Mouse (Mus musculus) forebrain, postnatal 0 days (tissue): ENCODE data around the gene Rab30. TPM values are rescaled to one million over a fixed set of nuclear protein-coding genes. Genes with fewer than 3 reads are reported as not detected.

ENCODE experiments used
- ATAC-seq: fragments of 200-750 bp; cut with Nextera tagmentation; 2 replicates; pipeline ENCODE4 v1.8.0; 2017; ENCODE audit warnings: mild to moderate bottlenecking, moderate library complexity
- DNase-seq: peaks from one replicate; pipeline ENCODE4 v3.0.0-alpha.2; 2015
- H3K27ac ChIP-seq: fragments of 300-500 bp; sonication (generic); 2 replicates; pipeline ENCODE4 v1.5.1; 2014; ENCODE audit warnings: low read depth, mild to moderate bottlenecking, antibody characterized with exemption, low read length, moderate library complexity, mixed read lengths
- H3K27me3 ChIP-seq: fragments of 300-500 bp; sonication (generic); 2 replicates; pipeline ENCODE4 v1.6.1; 2014; ENCODE audit warnings: mild to moderate bottlenecking, low read length, mixed read lengths; ENCODE audit not compliant: insufficient read depth
- H3K36me3 ChIP-seq: fragments of 300-500 bp; sonication (generic); 2 replicates; pipeline ENCODE4 v1.6.1; 2014; ENCODE audit warnings: mild to moderate bottlenecking, moderate library complexity; ENCODE audit not compliant: insufficient read depth
- H3K4me1 ChIP-seq: fragments of 300-500 bp; sonication (generic); 2 replicates; pipeline ENCODE4 v1.6.1; 2014; ENCODE audit warnings: antibody characterized with exemption; ENCODE audit not compliant: insufficient read depth
- H3K4me2 ChIP-seq: fragments of 300-500 bp; sonication (generic); 2 replicates; pipeline ENCODE4 v1.6.1; 2014; ENCODE audit warnings: low read depth, mild to moderate bottlenecking, moderate library complexity
- H3K4me3 ChIP-seq: fragments of 300-500 bp; sonication (generic); 2 replicates; pipeline ENCODE4 v1.5.1; 2014; ENCODE audit warnings: low read depth, low read length, mixed read lengths
- H3K9ac ChIP-seq: fragments of 300-500 bp; sonication (generic); 2 replicates; pipeline ENCODE4 v1.6.1; 2014; ENCODE audit warnings: mild to moderate bottlenecking
- H3K9me3 ChIP-seq: fragments of 300-500 bp; sonication (generic); 2 replicates; pipeline ENCODE4 v1.6.1; 2016; ENCODE audit warnings: low read length
- CTCF ChIP-seq: sonication (generic); IDR thresholded peaks from 2 replicates; pipeline ENCODE4 v1.5.1; 2016; ENCODE audit warnings: antibody characterized with exemption, control low read depth, low read depth
- WGBS: fragments of 180-500 bp; shearing (Covaris S2); extraction: QIAGEN DNeasy Blood & Tissue Kit; methylation state at CpG from one replicate; pipeline ENCODE4 v1.1.7; 2014; 5-methylcytosine and 5-hydroxymethylcytosine counted together
- polyA plus RNA-seq: library from polyadenylated mRNA; unstranded; fragments of >200 nt; fragmentation: Nextera tagmentation; extraction: Ambion mirVana; gene quantifications from 2 replicates; pipeline ENCODE4 v1.2.1, GENCODE M21; 2015
- total RNA-seq: library from RNA; depleted of rRNA; stranded (reverse); fragments of >200 nt; gene quantifications from 2 replicates; pipeline ENCODE4 v1.2.3, GENCODE M21; 2014

Rab30 gene
- total and polyA plus RNA-seq, 2 experiments from 2014 or later = 14.7 to 36.1 TPM

- TF ChIP-seq CTCF = peak; percentile 99
- WGBS = 2% methylated on average over 53 of the region's 53 CpGs
- ATAC-seq = peak; percentile 88
- H3K4me3 ChIP-seq = peak within 1 kb of the TSS; percentile 58
- H3K4me1 ChIP-seq = peaks cover 9% of the 10 kb centered on the region
- H3K27ac ChIP-seq = peak within 1 kb of the TSS; percentile 98
- H3K9ac ChIP-seq = peak within 1 kb of the TSS; percentile 77
- no peaks in the 10 kb centered on the region for H3K36me3 ChIP-seq
- peak within 1 kb of the TSS; percentile 64 for H3K4me2 ChIP-seq
- peak; percentile 97 for DNase-seq
- no peaks in the 10 kb centered on the region for H3K27me3 ChIP-seq
- no peaks in the 10 kb centered on the region for H3K9me3 ChIP-seq
Observed at GRCm38 (mm10) chr7:92874116-92874675, 132.8 kb downstream of the Rab30 start, which contains the start of the genes Ddias and Prcp. Gene Ddias (minus strand): TSS chr7:92874247. Gene Prcp (plus strand): TSS chr7:92874470.

GRCm38 (mm10) chr7:92874761-92875408, 133.5 kb downstream of the Rab30 start:
- ATAC-seq = peak; percentile 85
- Histone ChIP-seq H3K9ac (peak overlapping the region; percentile 77), H3K9me3 (no peaks in the 10 kb centered on the region), H3K36me3 (no peaks in the 10 kb centered on the region), H3K4me3 (peak overlapping the region; percentile 58), H3K27ac (peak overlapping the region; percentile 98), H3K4me2 (peak overlapping the region; percentile 64), H3K27me3 (no peaks in the 10 kb centered on the region), H3K4me1 (peaks cover 9% of the 10 kb centered on the region)
- under 1% methylated on average over 28 of the region's 29 CpGs for WGBS
- no peak for TF ChIP-seq CTCF
- peak; percentile 90 for DNase-seq

DNA sequence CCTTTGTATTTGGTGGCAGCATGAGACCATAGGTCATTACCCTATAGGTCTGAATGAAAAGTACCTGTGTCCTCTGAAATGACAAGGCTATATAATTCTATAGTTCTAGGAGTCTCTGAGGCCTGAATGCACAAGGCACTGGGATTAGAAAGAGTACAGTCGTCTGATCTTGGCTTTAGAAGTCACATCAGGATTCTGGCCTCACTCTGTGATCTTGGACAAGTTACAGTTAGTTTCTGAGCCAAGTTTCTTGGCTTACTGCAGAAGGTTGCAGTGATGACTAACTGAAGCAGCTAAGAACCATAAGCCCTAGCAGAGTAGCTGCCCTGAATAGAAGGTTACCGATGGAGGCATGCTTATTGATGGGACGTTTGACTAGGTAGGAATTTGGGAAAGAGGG, 134.7 kb downstream of the Rab30 start:
- H3K36me3 ChIP-seq = no peaks in the 10 kb centered on the region
- H3K9me3 ChIP-seq = no peaks in the 10 kb centered on the region
- WGBS = 37% methylated on average over 3 of the region's 3 CpGs
- no peak for TF ChIP-seq CTCF
- H3K27ac ChIP-seq = no peak overlapping the region
- peak overlapping the region; percentile 64 for H3K4me2 ChIP-seq
- ATAC-seq (no peak), DNase-seq (peak; percentile 27)
- H3K4me3 ChIP-seq = no peak overlapping the region
- peaks cover 9% of the 10 kb centered on the region for H3K4me1 ChIP-seq
- no peak overlapping the region for H3K9ac ChIP-seq
- H3K27me3 ChIP-seq = no peaks in the 10 kb centered on the region

DNA sequence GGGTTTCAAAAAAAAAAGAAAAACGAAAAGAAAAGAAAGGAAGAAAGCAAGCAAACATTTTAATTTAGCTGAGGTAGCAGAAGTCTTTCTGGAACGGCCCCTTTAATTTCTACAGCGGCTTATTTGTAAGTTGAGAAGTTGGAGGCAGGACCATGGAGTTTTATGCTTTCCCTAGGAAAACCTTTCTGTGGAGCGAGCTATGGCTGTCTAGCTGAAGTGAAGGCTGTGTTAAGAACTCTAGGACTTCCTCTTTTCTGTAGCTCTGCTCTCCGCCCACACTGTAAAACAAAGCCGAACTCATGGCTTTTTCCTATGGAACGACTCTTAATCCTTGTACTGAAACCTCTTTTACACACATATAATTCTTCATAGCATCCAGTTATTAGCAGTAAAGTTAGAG, 135.1 kb downstream of the Rab30 start:
- H3K4me2 ChIP-seq = 0 out of 2 replicates have a peak overlapping the region, but pooled peaks have one; percentile 64
- H3K9me3 ChIP-seq = no peaks in the 10 kb centered on the region
- ATAC-seq (no peak), DNase-seq (no peak)
- no peak overlapping the region for H3K9ac ChIP-seq
- peaks cover 9% of the 10 kb centered on the region for H3K4me1 ChIP-seq
- H3K4me3 ChIP-seq = no peak overlapping the region
- TF ChIP-seq CTCF = no peak
- no peaks in the 10 kb centered on the region for H3K36me3 ChIP-seq
- no peaks in the 10 kb centered on the region for H3K27me3 ChIP-seq
- WGBS = 47% methylated on average over 7 of the region's 7 CpGs
- no peak overlapping the region for H3K27ac ChIP-seq

- no peaks in the 10 kb centered on the region for H3K9me3 ChIP-seq
- no peak for TF ChIP-seq CTCF
- no peak for DNase-seq
- H3K9ac ChIP-seq = no peak overlapping the region
- H3K36me3 ChIP-seq = no peaks in the 10 kb centered on the region
- peaks cover 9% of the 10 kb centered on the region for H3K4me1 ChIP-seq
- H3K27ac ChIP-seq = no peak overlapping the region
- no peak overlapping the region for H3K4me3 ChIP-seq
- 87% methylated on average over 7 of the region's 7 CpGs for WGBS
- H3K27me3 ChIP-seq = no peaks in the 10 kb centered on the region
- no peak overlapping the region for H3K4me2 ChIP-seq
- no peak for ATAC-seq
Observed at GRCm38 (mm10) chr7:92878575-92879285, 137.3 kb downstream of the Rab30 start.

GRCm38 (mm10) chr7:92883850-92884716, 142.7 kb downstream of the Rab30 start:
- no peak for TF ChIP-seq CTCF
- WGBS = 81% methylated on average over 9 of the region's 9 CpGs
- DNase-seq (no peak), ATAC-seq (no peak)
- Histone ChIP-seq H3K9me3 (no peaks in the 10 kb centered on the region), H3K27ac (no peak overlapping the region), H3K4me1 (no peaks in the 10 kb centered on the region), H3K4me3 (no peak overlapping the region), H3K36me3 (no peaks in the 10 kb centered on the region), H3K9ac (no peak overlapping the region), H3K4me2 (no peak overlapping the region), H3K27me3 (no peaks in the 10 kb centered on the region)
